Mouse (Mus musculus): ENCODE measurements around the gene Pth2r. TPM values are rescaled to one million over a fixed set of nuclear protein-coding genes. Genes with fewer than 3 reads are reported as not detected.

The Pth2r gene
- polyA plus RNA-seq, 1 experiment = 0.90 TPM

GRCm38 (mm10) chr1:65334026-65334425 is 52.2 kb downstream of the Pth2r start:
- TF ChIP-seq CTCF (IDR thresholded peaks at IDR 0.05; ENCODE audit: borderline replicate concordance, extremely low read depth, insufficient read depth, insufficient read length) = no peak
- TF ChIP-seq POLR2A (IDR thresholded peaks at IDR 0.05; ENCODE audit: borderline replicate concordance, extremely low read depth, insufficient read depth, insufficient read length, poor library complexity, severe bottlenecking) = no peak
- DNase-seq (ENCODE audit: low read depth) = no peak

- DNase-seq (ENCODE audit: low read depth) = no peak
- TF ChIP-seq CTCF (IDR thresholded peaks at IDR 0.05; ENCODE audit: borderline replicate concordance, extremely low read depth, insufficient read depth, insufficient read length) = no peak
- no peak for TF ChIP-seq POLR2A (IDR thresholded peaks at IDR 0.05; ENCODE audit: borderline replicate concordance, extremely low read depth, insufficient read depth, insufficient read length, poor library complexity, severe bottlenecking)
These were observed 55.9 kb downstream of the Pth2r start for GRCm38 (mm10) chr1:65337768-65338167.

GRCm38 (mm10) chr1:65340240-65340639 is 58.4 kb downstream of the Pth2r start:
- TF ChIP-seq CTCF (IDR thresholded peaks at IDR 0.05; ENCODE audit: borderline replicate concordance, extremely low read depth, insufficient read depth, insufficient read length) = no peak
- TF ChIP-seq POLR2A (IDR thresholded peaks at IDR 0.05; ENCODE audit: borderline replicate concordance, extremely low read depth, insufficient read depth, insufficient read length, poor library complexity, severe bottlenecking) = no peak
- DNase-seq (ENCODE audit: low read depth) = peak; percentile 84

GRCm38 (mm10) chr1:65352979-65353378 is 71.1 kb downstream of the Pth2r start:
- no peak for DNase-seq (ENCODE audit: low read depth)
- TF ChIP-seq POLR2A (IDR thresholded peaks at IDR 0.05; ENCODE audit: borderline replicate concordance, extremely low read depth, insufficient read depth, insufficient read length, poor library complexity, severe bottlenecking) (no peak), CTCF (IDR thresholded peaks at IDR 0.05; ENCODE audit: borderline replicate concordance, extremely low read depth, insufficient read depth, insufficient read length) (no peak)

GRCm38 (mm10) chr1:65354153-65354552 is 72.3 kb downstream of the Pth2r start:
- TF ChIP-seq CTCF (IDR thresholded peaks at IDR 0.05; ENCODE audit: borderline replicate concordance, extremely low read depth, insufficient read depth, insufficient read length) (no peak), POLR2A (IDR thresholded peaks at IDR 0.05; ENCODE audit: borderline replicate concordance, extremely low read depth, insufficient read depth, insufficient read length, poor library complexity, severe bottlenecking) (no peak)
- no peak for DNase-seq (ENCODE audit: low read depth)

- no peak for TF ChIP-seq POLR2A (IDR thresholded peaks at IDR 0.05; ENCODE audit: borderline replicate concordance, extremely low read depth, insufficient read depth, insufficient read length, poor library complexity, severe bottlenecking)
- TF ChIP-seq CTCF (IDR thresholded peaks at IDR 0.05; ENCODE audit: borderline replicate concordance, extremely low read depth, insufficient read depth, insufficient read length) = peak; percentile 68
- DNase-seq (ENCODE audit: low read depth) = peak; percentile 19
These were observed 106.5 kb downstream of the Pth2r start for GRCm38 (mm10) chr1:65388328-65388727.

GRCm38 (mm10) chr1:65389621-65390020 is 107.8 kb downstream of the Pth2r start:
- DNase-seq (ENCODE audit: low read depth) = no peak
- TF ChIP-seq POLR2A (IDR thresholded peaks at IDR 0.05; ENCODE audit: borderline replicate concordance, extremely low read depth, insufficient read depth, insufficient read length, poor library complexity, severe bottlenecking) (no peak), CTCF (IDR thresholded peaks at IDR 0.05; ENCODE audit: borderline replicate concordance, extremely low read depth, insufficient read depth, insufficient read length) (no peak)

GRCm38 (mm10) chr1:65407441-65407840 is 125.6 kb downstream of the Pth2r start:
- peak; percentile 13 for DNase-seq (ENCODE audit: low read depth)
- TF ChIP-seq CTCF (IDR thresholded peaks at IDR 0.05; ENCODE audit: borderline replicate concordance, extremely low read depth, insufficient read depth, insufficient read length) (no peak), POLR2A (IDR thresholded peaks at IDR 0.05; ENCODE audit: borderline replicate concordance, extremely low read depth, insufficient read depth, insufficient read length, poor library complexity, severe bottlenecking) (no peak)

- TF ChIP-seq POLR2A (IDR thresholded peaks at IDR 0.05; ENCODE audit: borderline replicate concordance, extremely low read depth, insufficient read depth, insufficient read length, poor library complexity, severe bottlenecking) (no peak), CTCF (IDR thresholded peaks at IDR 0.05; ENCODE audit: borderline replicate concordance, extremely low read depth, insufficient read depth, insufficient read length) (no peak)
- DNase-seq (ENCODE audit: low read depth) = no peak
These were observed 139.1 kb downstream of the Pth2r start for GRCm38 (mm10) chr1:65420909-65421308.

- TF ChIP-seq CTCF (IDR thresholded peaks at IDR 0.05; ENCODE audit: borderline replicate concordance, extremely low read depth, insufficient read depth, insufficient read length) (no peak), POLR2A (IDR thresholded peaks at IDR 0.05; ENCODE audit: borderline replicate concordance, extremely low read depth, insufficient read depth, insufficient read length, poor library complexity, severe bottlenecking) (no peak)
- DNase-seq (ENCODE audit: low read depth) = no peak
These were observed 140.7 kb downstream of the Pth2r start for GRCm38 (mm10) chr1:65422501-65423010.

Other genes starting within 250 kb of the Pth2r start
- gene Akr1cl, start 249.3 kb upstream of the Pth2r start, polyA plus RNA-seq (2012; rRNA removed) = 0.05 TPM in 2 replicates
- not detected in 2 replicates for gene Cryge, start 230.9 kb upstream of the Pth2r start, polyA plus RNA-seq (2012; rRNA removed)
- gene Crygd, start 218.6 kb upstream of the Pth2r start, polyA plus RNA-seq (2012; rRNA removed) = not detected in 2 replicates
- gene Crygc, start 208.4 kb upstream of the Pth2r start, polyA plus RNA-seq (2012; rRNA removed) = 0.29 TPM in 1 of 2 replicates, not detected in the other
- not detected in 2 replicates for gene Crygb, start 199.8 kb upstream of the Pth2r start, polyA plus RNA-seq (2012; rRNA removed)
- not detected in 2 replicates for gene Cryga, start 178.7 kb upstream of the Pth2r start, polyA plus RNA-seq (2012; rRNA removed)
- gene Gm28845, start 162.5 kb upstream of the Pth2r start, polyA plus RNA-seq (2012; rRNA removed) = 0.14 TPM in 1 of 2 replicates, not detected in the other
- gene D630023F18Rik, start 158.8 kb upstream of the Pth2r start, polyA plus RNA-seq (2012; rRNA removed) = 0.34 and 0.49 TPM in 2 replicates
- gene Idh1, start 95.6 kb upstream of the Pth2r start, polyA plus RNA-seq (2012; rRNA removed) = 200 and 238 TPM in 2 replicates
- 12.6 and 14.3 TPM in 2 replicates for gene Pikfyve, start 95.4 kb upstream of the Pth2r start, polyA plus RNA-seq (2012; rRNA removed)

Data from brain, embryonic 14.5 days (tissue).